Mouse (Mus musculus): ENCODE data around the gene Zscan4-ps3.
"Not testable (repeated sequence)": the region's sequence is repeated elsewhere in the genome, so short reads cannot be mapped to it uniquely, and the experiment has no call there.

Zscan4-ps3 gene

DNA sequence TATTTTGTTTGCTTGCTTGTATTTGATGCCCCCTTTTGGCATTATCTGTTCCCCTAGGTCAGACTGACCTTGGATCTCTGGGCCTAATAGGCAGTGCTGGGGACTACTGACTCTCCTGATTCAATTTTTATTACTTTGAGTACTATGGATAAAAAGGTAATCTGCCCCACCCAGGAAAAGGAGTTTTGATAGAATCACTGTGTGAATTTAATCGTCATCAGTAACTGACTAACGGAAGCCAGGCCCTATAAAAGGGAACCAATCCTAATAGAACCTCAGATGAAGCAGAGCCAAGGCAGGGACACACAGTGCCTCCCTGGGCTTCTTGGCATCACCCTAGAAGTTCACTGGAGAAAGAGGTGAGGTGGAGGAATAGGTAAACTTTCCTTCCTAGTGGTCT is at the start of gene Zscan4-ps3:
TSS of gene Zscan4-ps3 (plus strand) at position 301 of the 400 bp plus-strand sequence.
- not testable (repeated sequence) for DNase-seq

DNA sequence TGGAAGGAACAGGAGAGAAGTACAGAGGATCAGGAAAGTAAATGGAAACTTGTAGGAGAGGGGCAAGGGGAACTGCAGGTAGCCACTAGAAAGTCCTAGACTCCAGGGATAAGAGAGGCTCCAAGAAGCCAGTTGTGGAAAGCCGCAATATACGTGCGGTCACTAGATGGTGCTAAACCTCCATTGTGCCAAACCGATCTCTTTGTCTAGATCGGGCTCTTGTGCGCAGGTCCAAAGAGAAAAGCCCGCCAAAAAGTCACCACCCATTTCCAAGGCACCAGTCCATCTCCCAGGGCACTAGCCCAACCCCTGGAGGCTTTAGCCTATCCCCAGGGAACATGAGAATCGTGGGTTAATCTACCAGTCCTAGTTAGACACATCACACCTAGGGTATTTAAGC is 8.0 kb downstream of the Zscan4-ps3 start:
- DNase-seq: not testable (repeated sequence)
